Mouse (Mus musculus) stomach, postnatal 0 days (tissue): Measurements from ENCODE around the gene Mcpt2.

Experiments
- CTCF ChIP-seq: IDR thresholded peaks from 2 replicates; pipeline ENCODE4 v1.5.1; 2016; ENCODE audit warnings: antibody characterized with exemption, low read depth, mild to moderate bottlenecking, moderate library complexity
- EP300 ChIP-seq: optimal IDR thresholded peaks from 2 replicates; pipeline ENCODE3; 2016; ENCODE audit warnings: antibody characterized with exemption

- TF ChIP-seq EP300 (no peak), CTCF (no peak)
These were observed 27.9 kb upstream of the Mcpt2 start for GRCm38 (mm10) chr14:56013924-56014323.
